Mouse (Mus musculus) spleen, embryonic (tissue): ENCODE results near the gene Fmnl3.

ENCODE experiments used
- CTCF ChIA-PET: fragments of 350-600 bp; sonication (Branson Sonifier 250); formaldehyde crosslinking; loops from one replicate; lab custom pipeline; 2022; lab: Charles Lee

Fmnl3 gene

DNA sequence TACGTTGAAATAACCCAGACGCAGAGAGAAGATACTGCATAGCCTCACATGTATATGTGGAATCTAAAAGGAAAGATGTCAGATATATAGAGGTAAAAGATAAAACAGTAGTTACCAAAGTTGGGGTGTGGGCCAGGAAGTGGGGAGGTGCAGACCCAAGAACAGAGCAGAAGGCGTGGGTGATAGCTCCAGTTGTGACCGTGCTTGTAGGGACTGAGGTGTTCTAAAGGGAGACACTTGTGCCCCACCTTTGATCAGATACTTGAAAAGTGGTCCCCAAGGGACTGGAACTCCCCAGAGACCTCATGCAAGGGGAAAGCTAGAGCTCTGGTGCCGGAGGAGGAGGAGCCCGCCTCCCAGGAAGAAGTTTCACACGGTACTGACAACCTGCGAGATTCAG, 94.2 kb downstream of the Fmnl3 start:
- CTCF ChIA-PET, result no interaction called here
